Mouse (Mus musculus) lung, adult 2 months (tissue): ENCODE measurements around the gene Hist2h3b. TPM values are rescaled to one million over a fixed set of nuclear protein-coding genes. Genes with fewer than 3 reads are reported as not detected.
"Not testable (repeated sequence)": the region's sequence is repeated elsewhere in the genome, so short reads cannot be mapped to it uniquely, and the experiment has no call there.

ENCODE experiments used
- DNase-seq: peaks from one replicate; pipeline ENCODE4 v3.0.0; 2022
- H3K4me1 ChIP-seq: fragments of 200-500 bp; 2 replicates; pipeline ENCODE4 v1.6.1; 2011; ENCODE audit warnings: low read length; ENCODE audit not compliant: control insufficient read depth, insufficient read depth
- H3K4me3 ChIP-seq: fragments of 200-500 bp; replicated peaks from 2 replicates; pipeline ENCODE3; 2011; ENCODE audit warnings: low read depth, mild to moderate bottlenecking, control low read depth, low read length; ENCODE audit errors: extremely low read depth
- CTCF ChIP-seq: fragments of 200-500 bp; IDR thresholded peaks from 2 replicates; pipeline ENCODE4 v1.5.1; 2011; ENCODE audit warnings: mild to moderate bottlenecking, low read length, control low read depth; ENCODE audit not compliant: insufficient read depth
- POLR2A ChIP-seq: fragments of 200-500 bp; IDR thresholded peaks from 2 replicates; pipeline ENCODE4 v1.6.1; 2011; ENCODE audit warnings: low read depth, mild to moderate bottlenecking, control low read depth, low read length, borderline replicate concordance; ENCODE audit errors: extremely low read depth
- WGBS: fragments of 180-500 bp; shearing (Covaris S2); methylation state at CpG from one replicate; pipeline ENCODE4 v1.1.7; 2018; 5-methylcytosine and 5-hydroxymethylcytosine counted together
- polyA plus RNA-seq: library from polyadenylated mRNA; depleted of rRNA; stranded (reverse); fragments of >200 nt; gene quantifications from 2 replicates; pipeline ENCODE4 v1.2.3, GENCODE M21; 2012

Hist2h3b gene
- polyA plus RNA-seq, 1 experiment = 33.2 TPM

DNA sequence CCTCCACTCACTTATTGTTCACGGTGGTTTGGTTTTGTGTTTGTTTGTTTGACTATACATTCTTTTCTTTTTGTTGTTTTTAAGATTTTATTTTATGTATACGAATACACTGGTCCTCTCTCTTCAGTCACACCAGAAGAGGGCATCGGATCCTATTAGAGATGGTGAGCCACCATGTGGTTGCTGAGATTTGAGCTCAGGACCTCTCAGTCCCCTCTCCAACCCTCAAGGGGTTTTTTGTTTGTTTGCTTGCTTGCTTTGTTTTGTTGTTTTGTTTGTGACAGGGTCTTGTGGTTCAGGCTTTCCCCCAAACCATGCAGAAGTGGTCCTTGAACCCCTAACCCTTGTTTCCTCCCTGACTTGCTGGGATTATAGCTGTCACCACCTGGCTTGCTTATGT lies 6.8 kb upstream of the Hist2h3b start:
- 33% methylated on average over 3 of the region's 3 CpGs for WGBS
- Histone ChIP-seq H3K4me3 (no peak overlapping the region), H3K4me1 (peaks cover 12% of the 10 kb centered on the region)
- TF ChIP-seq CTCF = no peak
- no peak for TF ChIP-seq POLR2A
- DNase-seq = no peak

DNA sequence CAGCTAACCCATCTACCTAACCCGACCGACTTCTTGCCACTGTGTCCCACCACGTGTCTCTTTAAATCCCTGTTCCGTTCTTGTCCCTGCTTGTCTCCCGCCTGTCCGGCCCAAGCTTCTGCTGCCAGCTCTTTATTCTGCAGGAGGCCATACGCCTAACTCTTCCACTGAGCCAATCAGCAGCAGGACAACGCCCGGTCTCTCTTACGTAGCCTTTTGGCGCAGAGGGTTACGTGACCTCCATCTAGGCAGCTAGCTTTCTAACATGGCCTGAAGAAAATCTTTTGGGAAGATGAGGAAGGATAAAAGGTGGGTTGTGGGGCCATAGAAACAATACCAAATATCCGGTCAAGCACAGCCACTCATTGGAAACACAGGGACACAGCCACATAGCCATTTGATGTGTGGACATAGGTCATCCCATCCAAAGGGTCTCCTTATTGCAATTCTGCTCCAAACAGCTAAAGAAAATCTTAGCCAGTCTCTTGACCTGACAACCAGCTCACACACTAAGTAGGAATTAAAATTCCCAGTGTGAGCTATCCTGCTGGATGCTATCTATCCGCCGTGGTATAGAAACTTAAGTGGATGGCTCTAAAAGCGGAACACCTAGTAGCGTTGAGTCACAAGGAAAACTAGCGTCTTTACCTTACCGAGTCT lies 6.1 kb upstream of the Hist2h3b start:
- H3K4me3 ChIP-seq = peak overlapping the region; percentile 99
- WGBS = under 1% methylated on average over 19 of the region's 19 CpGs
- TF ChIP-seq CTCF (no peak), POLR2A (peak; percentile 86; the same call in 1 of the 2 replicates)
- DNase-seq = peak; percentile 75
- H3K4me1 ChIP-seq = peaks cover 12% of the 10 kb centered on the region

DNA sequence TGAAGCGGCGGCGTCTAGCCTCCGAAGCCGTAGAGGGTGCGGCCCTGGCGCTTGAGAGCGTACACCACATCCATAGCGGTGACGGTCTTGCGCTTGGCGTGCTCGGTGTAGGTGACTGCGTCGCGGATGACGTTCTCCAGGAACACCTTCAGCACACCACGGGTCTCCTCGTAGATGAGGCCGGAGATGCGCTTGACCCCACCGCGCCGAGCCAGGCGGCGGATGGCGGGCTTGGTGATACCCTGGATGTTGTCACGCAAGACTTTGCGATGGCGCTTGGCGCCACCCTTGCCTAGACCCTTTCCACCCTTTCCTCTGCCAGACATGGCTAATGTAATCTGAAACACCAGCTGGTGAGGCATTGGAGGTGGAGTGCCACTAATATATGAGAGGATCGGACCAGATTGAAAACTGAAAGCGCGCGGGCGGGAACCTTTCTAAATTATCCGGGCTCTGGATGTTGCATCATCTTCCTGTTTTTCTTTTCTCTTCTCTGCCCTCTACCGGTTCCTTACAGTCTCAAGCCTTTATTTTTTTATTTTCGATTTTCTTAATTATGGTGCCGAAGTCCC lies 5.4 kb upstream of the Hist2h3b start, which contains the start of gene Hist2h4:
Gene Hist2h4 (minus strand): TSS at position 333 of the 572 bp plus-strand sequence.
- TF ChIP-seq POLR2A = peak; percentile 100
- 0 out of 2 replicates have a peak, but pooled peaks have one; percentile 5 for TF ChIP-seq CTCF
- under 1% methylated on average over 40 of the region's 40 CpGs for WGBS
- H3K4me3 ChIP-seq = peak within 1 kb of the TSS; percentile 99
- DNase-seq = peak; percentile 95
- H3K4me1 ChIP-seq = peaks cover 15% of the 10 kb centered on the region

DNA sequence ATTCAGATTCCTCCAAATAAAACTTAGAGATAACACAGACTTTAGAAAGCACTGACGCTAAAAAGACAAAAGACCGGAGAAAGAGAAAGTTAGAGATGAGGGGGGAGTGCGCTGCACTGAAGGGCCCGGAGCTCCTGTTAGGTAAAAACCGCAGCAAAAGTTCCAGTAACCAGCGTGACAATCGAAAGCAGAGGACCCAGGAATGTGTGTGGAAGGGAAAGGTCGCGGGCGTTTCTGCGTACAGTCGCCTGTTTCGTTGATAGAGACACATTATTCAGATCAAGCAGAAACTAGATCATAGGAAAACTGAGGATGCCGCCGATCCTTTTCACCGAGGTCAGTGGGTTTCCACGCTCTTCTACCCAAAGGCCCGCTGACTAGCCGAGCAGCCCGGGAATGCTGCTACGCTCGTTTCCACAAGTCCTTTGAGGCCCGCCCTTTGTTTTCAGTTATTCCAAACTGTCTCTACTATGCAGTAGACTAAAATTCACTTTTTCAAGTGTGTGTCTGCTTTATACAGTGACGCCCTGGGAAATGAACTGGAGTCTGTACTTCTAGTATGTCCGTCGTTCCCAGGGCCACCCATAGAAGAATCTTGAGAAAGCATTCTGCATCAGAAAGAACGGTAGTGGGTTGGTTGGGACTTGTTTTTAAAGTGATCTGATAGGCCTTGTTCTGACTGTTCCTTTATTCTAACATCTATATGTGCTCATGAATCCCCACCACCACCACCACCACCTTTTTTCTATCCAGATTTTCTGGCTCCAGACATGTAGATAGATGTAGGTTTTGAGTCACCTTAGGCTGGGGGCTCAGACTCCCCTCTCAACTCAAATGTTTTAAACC lies 4.7 kb upstream of the Hist2h3b start:
- TF ChIP-seq POLR2A (peak; percentile 49; the same call in 1 of the 2 replicates), CTCF (no peak)
- peaks cover 17% of the 10 kb centered on the region for H3K4me1 ChIP-seq
- WGBS = 1% methylated on average over 27 of the region's 27 CpGs
- peak; percentile 65 for DNase-seq
- H3K4me3 ChIP-seq = peak overlapping the region; percentile 46

DNA sequence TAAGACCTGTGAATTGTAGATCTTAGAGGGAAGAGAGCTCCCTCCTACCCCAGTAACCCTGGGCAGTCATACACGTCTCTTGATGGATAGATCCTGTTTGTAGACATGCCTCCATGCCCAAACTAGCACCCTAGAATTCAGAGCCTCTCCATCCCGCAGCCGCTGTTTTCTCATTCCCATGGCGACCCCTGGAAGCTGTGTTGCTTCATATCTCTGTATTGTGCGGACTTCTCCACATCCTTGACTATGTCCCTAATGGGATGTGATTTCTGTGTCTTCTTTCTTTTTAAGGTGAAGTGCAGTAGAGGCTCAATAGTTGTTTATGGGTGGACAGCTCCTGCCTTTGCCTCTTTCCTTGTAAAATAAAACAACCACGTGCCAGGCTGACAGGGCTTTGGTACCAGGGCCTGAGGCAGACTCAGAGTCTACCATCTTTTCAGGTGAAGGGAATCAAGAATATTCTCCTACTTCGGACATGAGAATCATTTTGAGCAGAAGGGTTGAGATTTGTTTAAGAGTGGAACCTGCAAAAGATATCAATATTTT lies 4.0 kb upstream of the Hist2h3b start:
- no peak overlapping the region for H3K4me3 ChIP-seq
- 62% methylated on average over 7 of the region's 7 CpGs for WGBS
- peaks cover 17% of the 10 kb centered on the region for H3K4me1 ChIP-seq
- no peak for DNase-seq
- TF ChIP-seq POLR2A (no peak), CTCF (no peak)

DNA sequence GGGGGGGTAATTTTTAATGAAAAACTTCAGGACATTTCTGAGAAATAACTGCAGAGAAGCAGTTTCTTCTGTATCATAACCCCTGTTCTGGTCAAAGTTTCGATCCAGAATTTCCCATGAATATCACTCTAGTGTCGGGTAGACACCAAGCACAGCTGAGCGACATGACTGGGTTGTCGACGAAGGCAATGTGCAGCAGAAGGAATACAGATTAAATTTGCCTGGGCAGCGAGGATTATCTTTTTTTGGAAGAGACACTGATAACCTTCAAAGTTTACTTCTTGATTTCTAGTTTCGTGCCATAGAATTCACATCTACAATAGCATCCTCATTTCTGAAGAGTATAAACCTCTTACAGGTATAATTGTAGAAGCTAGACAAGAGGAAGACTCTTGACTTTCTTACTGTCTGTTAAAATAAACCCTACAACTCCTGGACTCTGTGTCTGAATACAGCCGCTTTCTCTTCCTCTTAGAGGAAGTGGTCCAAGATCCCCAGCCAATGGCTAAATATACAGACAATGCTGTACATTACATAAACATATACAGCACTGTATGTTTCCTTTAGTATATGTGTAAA lies 2.2 kb upstream of the Hist2h3b start:
- DNase-seq = no peak
- Histone ChIP-seq H3K4me3 (no peak overlapping the region), H3K4me1 (peaks cover 15% of the 10 kb centered on the region)
- TF ChIP-seq CTCF (no peak), POLR2A (no peak)
- 84% methylated on average over 8 of the region's 8 CpGs for WGBS

DNA sequence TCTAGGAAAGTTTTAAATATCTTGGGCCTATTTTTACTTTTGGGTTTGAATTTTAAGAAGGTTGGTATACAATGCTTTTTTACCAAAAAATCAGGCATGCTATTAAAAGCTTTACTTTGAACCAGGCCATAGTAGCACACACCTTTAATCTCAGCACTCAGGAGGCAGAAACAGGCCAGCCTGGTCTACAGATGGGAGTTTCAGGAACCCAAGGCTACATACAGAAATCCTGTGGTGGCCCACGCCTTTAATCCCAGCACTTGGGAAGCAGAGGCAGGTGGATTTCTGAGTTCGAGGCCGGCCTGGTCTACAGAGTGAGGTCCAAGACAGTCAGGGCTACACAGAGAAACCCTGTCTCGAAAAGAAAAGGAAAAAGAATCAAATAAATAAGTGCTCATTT lies 913 bp upstream of the Hist2h3b start:
- H3K4me1 ChIP-seq = peaks cover 9% of the 10 kb centered on the region
- no peak for TF ChIP-seq POLR2A
- 65% methylated on average over 4 of the region's 4 CpGs for WGBS
- H3K4me3 ChIP-seq = no peak overlapping the region
- DNase-seq = no peak

DNA sequence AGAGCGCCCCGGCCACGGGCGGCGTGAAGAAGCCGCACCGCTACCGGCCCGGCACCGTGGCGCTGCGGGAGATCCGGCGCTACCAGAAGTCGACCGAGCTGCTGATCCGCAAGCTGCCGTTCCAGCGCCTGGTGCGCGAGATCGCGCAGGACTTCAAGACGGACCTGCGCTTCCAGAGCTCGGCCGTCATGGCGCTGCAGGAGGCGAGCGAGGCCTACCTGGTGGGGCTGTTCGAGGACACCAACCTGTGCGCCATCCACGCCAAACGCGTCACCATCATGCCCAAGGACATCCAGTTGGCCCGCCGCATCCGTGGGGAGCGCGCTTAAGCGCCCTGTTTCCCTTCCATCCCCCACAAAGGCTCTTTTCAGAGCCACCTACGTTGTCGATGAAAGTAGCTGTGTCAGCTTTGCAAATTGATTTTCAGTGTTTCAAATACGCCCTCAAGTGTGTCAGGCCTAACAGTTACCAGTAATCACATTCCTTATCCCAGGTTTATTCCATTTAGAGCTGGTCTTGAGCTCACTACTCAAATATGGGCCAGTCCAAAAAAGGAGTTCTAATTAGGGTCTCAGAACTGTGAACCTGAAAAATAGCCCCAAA lies 423 bp downstream of the Hist2h3b start:
- H3K4me3 ChIP-seq = peak overlapping the region; percentile 73
- not testable (repeated sequence) for DNase-seq, H3K4me1 ChIP-seq
- under 1% methylated on average over 17 of the region's 44 CpGs for WGBS
- 0 out of 2 replicates have a peak, but pooled peaks have one; percentile 3 for TF ChIP-seq POLR2A

DNA sequence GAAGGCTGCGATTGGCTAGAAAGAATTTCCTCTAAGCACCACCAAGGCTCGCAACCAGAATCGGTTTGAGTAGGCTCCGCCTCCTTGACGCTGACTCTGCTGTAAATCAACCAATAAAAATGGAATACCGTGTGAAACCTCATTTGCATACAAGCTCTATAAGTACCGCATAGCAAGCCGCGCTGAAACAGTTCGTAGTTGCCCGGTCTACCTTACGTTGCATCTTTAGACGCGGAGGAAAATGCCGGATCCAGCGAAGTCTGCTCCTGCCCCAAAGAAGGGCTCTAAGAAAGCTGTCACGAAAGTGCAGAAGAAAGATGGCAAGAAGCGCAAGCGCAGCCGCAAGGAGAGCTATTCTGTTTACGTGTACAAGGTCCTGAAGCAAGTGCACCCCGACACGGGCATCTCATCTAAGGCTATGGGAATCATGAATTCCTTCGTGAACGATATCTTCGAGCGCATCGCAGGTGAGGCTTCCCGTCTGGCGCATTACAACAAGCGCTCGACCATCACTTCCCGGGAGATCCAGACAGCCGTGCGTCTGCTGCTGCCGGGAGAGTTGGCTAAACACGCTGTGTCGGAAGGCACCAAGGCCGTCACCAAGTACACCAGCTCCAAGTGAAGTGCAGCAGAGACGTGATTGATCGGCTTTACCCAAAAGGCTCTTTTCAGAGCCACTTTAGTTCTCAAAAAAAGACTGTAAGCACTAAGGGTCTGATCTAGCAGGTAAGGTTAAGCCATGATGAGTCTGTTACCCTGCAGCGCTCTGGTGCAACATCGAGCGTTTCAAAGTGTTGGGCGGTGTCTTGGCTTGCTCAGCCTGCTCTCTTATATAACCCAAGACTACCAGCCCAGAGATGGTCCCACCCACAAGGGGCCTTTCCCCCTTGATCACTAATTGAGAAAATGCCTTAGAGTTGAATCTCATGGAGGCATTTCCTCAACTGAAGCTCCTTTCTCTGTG lies 1.3 kb downstream of the Hist2h3b start, which contains the start of gene Hist2h2bb:
Gene Hist2h2bb (plus strand): TSS at position 242 of the 964 bp plus-strand sequence.
- WGBS = under 1% methylated on average over 45 of the region's 45 CpGs
- peak; percentile 85 for DNase-seq
- H3K4me1 ChIP-seq = peaks cover 5% of the 10 kb centered on the region
- TF ChIP-seq CTCF (no peak), POLR2A (peak; percentile 99)
- peak within 1 kb of the TSS; percentile 84 for H3K4me3 ChIP-seq
